Mouse (Mus musculus) spleen, embryonic (tissue): ENCODE measurements around the gene 3110082I17Rik.

ENCODE experiments used
- CTCF ChIA-PET: fragments of 350-600 bp; sonication (Branson Sonifier 250); formaldehyde crosslinking; loops from one replicate; lab custom pipeline; 2022; lab: Charles Lee

3110082I17Rik gene

DNA sequence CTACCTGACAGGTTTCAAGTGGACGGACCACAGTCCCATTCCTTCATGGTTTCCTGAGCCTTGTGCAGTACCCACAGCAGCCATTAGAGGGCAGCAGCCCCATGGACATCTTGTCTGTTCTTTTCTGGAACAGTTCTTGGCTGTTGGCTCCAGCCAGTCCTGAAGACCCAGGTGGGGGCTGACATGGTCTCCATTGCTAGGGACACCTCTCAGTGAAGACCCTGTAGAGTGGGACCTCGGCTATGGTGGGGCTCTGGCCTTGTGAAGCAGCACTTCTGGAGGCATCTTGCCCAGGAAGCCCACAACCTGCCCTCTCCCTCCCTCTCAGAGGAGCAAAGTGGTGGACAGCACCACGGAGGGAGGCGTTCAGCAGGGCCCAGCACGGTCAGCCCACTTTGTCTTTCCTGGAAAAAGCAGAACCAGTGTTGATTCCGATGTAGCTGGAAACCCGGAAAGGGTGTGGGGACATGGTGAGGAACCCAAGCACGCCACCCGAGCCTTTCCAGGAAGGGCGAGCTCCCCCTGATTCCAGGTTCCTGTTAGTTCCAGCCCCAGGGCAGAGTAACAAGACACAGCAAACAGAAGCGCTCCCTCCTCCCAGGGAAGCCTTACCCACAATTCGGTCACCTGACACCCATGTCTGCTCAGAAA, 95.9 kb downstream of the 3110082I17Rik start:
- CTCF ChIA-PET = interaction anchor here (0.6 to 2.3 kb wide), 3 partner anchors 10 to 33 kb away, joined by 3 to 16 read pairs (median 8); no protein-coding TSS in a partner anchor

DNA sequence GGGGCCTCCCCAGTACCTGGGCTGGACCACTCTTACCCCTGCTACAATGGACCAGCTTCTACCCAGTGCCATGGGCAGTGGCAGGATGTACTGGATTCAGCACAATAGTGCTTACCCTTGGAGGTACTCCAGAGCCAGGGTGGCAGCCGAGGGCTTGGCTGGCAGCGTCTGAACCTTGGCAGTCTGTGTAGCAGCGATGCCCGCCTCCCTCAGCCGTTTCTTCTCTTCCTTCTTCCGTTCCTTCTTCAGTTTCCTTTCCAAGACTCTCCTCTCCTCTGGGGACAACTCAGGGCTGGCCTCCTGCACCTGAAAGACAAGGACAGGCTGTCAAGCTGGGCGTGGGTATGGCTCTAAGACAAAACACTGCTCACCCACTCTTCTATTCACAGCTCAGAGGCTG, 96.5 kb downstream of the 3110082I17Rik start:
- CTCF ChIA-PET = interaction anchor here (1.0 to 2.3 kb wide), 2 partner anchors 9 to 34 kb away, joined by 3 to 16 read pairs; no protein-coding TSS in a partner anchor

DNA sequence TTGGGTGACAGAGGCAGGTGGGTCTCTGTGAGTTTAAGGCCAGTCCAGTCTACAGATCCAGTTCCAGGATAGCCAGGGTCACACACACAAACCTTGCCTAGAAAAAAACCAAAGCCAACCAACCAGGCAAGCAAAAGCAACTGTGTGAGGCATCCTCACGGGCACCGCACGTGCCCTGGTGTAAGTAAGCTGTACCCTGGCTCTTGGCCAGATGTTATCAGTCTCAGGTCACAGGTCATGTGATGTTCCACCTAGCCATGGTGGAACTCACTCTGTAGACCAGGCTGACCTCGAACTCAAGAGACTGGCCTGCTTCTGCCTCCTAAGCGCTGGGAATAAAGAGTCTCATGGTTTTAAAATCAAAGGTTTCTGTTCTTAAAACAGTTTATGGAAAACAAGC, 101.1 kb downstream of the 3110082I17Rik start:
- CTCF ChIA-PET = no interaction called here

GRCm38 (mm10) chr5:139358653-139359052, 101.7 kb downstream of the 3110082I17Rik start:
- CTCF ChIA-PET = no interaction called here

DNA sequence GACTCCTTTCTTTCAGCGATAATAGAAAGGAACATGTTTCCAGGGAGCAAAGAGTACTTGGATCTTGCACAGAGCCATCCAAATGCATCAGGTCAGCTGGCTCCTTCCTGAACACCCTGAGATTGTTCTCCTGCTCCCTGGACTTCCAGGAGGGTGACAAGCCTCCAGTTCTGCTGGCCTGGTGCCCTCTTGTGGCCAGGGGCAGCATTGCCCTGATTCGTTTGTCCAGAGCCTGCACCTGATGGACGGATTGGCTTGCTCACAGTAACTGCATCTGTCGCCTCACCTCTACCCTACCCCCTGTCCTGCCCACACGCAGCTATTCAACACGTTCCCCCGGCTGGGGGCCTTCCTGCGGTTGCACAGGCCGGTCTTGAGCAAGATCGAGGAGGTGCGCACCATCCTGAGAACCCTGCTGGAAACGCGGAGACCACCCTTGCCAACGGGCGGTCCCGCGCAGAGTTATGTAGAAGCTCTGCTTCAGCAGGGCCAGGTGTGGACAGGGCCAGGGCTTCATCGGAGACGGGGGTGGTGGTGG, 105.0 kb downstream of the 3110082I17Rik start:
- CTCF ChIA-PET = interaction anchor here (0.6 to 1.7 kb wide), 3 partner anchors 8 to 500 kb away, joined by 3 to 5 read pairs (median 4); no protein-coding TSS in a partner anchor

DNA sequence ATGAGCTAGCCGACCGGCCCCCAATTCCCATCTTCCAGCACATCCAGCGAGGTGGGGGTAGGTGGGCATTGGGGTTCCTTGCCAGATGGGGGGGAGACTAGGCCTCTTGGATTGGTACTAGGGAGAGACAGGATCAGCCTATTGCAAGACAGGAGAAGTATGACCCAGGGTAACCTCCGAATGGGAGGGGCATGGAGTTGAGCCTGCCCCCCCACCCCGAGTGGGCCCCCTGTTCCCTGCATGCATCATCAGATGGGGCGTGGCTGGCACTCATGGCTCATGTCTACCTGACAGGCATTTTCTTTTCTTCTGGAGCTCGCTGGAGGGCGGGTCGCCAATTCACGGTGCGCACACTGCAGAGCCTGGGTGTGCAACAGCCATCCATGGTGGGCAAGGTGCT, 106.4 kb downstream of the 3110082I17Rik start:
- CTCF ChIA-PET = interaction anchor here (1.0 to 1.5 kb wide), 2 partner anchors 10 kb away, joined by 3 to 19 read pairs; no protein-coding TSS in a partner anchor

- CTCF ChIA-PET = interaction anchor here (0.7 to 1.0 kb wide), 3 partner anchors 10 to 50 kb away, joined by 4 to 19 read pairs (median 5); no protein-coding TSS in a partner anchor
Observed at GRCm38 (mm10) chr5:139353496-139353895, 106.8 kb downstream of the 3110082I17Rik start.

GRCm38 (mm10) chr5:139352317-139352716, 108.0 kb downstream of the 3110082I17Rik start, which contains the start of gene Cyp2w1:
TSS of gene Cyp2w1 (plus strand) at chr5:139352617.
- CTCF ChIA-PET = no interaction called here

GRCm38 (mm10) chr5:139351628-139352027, 108.7 kb downstream of the 3110082I17Rik start:
- CTCF ChIA-PET = interaction anchor here (0.6 kb wide), 1 partner anchor 45 kb away, joined by 3 read pairs; no protein-coding TSS in a partner anchor

DNA sequence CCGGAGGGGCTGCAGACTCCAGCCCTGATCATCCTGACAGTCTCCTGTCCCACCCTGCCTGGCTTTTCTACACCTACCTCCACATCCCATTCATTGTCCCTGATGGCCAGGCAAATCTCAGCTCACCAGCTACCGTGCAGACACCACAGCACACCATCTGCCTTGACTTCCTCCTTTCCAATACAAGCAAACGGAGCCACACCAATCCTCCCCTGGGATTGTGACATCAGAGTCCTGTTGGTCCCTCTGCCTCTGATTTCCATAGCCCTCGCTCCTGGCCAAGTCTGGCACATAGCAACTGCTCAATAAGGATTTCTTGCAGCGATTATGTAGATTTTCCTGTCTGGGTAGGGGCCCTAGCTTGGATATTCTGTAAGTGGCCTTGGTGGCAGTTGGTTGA, 109.2 kb downstream of the 3110082I17Rik start, which contains the start of gene Cox19:
Gene Cox19 (minus strand): TSS at position 285 of the 400 bp plus-strand sequence.
- CTCF ChIA-PET = interaction anchor here (0.6 kb wide), 1 partner anchor 44 kb away, joined by 3 read pairs; no protein-coding TSS in a partner anchor

DNA sequence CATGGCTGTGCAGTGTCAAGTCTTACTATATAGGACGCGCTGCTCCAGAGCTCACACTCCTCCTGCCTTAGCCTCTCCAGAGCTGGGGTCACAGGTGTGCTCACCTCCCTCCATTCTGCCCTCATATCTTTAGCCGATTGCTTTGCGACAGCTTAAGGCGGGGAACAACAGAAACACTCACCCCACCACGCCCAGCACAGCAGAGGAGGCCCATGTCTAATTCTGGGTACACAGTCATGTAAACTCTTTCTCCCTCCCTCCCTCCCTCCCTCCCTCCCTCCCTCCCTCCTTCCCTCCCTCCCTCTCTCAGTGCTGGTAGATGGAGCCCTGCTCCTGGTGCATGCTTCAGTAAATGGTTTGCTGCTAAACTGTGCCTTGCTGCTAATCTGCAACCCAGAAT, 110.6 kb downstream of the 3110082I17Rik start:
- CTCF ChIA-PET = no interaction called here

- CTCF ChIA-PET = interaction anchor here (1.1 kb wide), 1 partner anchor 9 kb away, joined by 8 read pairs; no protein-coding TSS in a partner anchor
Observed at GRCm38 (mm10) chr5:139347225-139347624, 113.1 kb downstream of the 3110082I17Rik start.

- CTCF ChIA-PET = no interaction called here
Observed at GRCm38 (mm10) chr5:139345364-139345714, 115.0 kb downstream of the 3110082I17Rik start.

GRCm38 (mm10) chr5:139344687-139345363, 115.5 kb downstream of the 3110082I17Rik start:
- CTCF ChIA-PET = interaction anchor here (1.2 kb wide), 1 partner anchor 11 kb away, joined by 5 read pairs; no protein-coding TSS in a partner anchor

DNA sequence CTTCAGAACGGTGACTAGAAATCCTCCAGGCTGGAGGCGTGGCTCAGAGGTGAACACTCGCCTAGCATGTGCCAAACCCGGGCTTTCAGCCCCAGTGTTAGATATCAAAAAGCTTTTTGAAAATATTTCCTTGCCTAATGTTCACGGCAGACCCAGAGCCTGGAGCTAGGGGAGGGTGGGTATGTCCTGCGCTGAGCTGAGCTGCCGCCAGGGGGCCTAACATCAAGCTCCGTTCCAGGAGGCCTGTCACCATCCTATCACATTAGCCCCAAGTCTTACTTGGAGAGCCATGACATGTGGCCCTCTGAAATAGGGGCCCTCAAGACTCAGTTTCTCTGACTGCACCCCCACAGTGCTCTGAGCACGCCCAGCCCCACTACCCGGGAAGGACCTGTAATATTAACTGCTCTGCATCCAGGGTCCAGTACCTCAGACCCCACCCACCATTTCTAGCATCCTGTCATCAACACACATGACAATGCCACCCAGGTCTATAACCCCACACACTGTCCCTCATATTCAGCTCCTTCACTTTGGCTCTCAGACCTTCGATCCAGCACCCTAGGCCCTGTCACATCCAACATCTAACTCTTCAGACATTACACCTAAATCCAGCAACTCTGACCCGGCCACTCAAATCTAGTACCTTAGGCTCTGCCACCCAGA, 116.2 kb downstream of the 3110082I17Rik start:
- CTCF ChIA-PET = interaction anchor here (0.6 to 1.6 kb wide), 7 partner anchors 9 to 1230 kb away, joined by 3 to 19 read pairs (median 4); no protein-coding TSS in a partner anchor

GRCm38 (mm10) chr5:139338891-139339290, 121.4 kb downstream of the 3110082I17Rik start:
- CTCF ChIA-PET = no interaction called here

GRCm38 (mm10) chr5:139338403-139338802, 121.9 kb downstream of the 3110082I17Rik start:
- CTCF ChIA-PET = interaction anchor here (0.7 kb wide), 1 partner anchor 9 kb away, joined by 8 read pairs; no protein-coding TSS in a partner anchor

DNA sequence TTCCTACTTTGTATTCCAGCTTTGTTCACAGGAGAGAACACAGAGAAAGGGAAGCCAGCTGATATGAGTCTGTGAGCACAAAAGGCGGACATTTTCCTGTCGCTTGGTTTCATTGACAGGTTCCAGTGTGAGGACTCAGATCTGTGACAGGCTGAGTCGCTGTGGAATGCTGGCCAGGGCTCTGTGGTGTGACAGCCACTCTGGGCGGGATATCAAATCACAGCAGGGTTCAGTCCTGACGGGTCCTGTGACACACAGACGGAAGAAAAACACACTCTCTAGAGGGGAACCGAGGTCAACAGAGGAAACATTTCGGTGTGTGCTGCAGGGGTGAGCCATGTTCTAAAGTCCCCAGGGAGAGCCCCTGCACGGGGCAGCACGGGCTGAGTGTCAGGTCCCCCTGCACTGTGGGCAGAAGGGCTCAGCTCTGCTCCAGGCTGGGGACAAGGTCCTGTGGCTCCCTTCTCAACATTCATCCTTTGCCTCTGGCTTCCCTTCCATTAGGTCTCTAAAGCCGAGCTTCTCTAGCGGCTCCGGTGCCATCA, 122.4 kb downstream of the 3110082I17Rik start:
- CTCF ChIA-PET = interaction anchor here (0.7 kb wide), 1 partner anchor 10 kb away, joined by 8 read pairs; no protein-coding TSS in a partner anchor

DNA sequence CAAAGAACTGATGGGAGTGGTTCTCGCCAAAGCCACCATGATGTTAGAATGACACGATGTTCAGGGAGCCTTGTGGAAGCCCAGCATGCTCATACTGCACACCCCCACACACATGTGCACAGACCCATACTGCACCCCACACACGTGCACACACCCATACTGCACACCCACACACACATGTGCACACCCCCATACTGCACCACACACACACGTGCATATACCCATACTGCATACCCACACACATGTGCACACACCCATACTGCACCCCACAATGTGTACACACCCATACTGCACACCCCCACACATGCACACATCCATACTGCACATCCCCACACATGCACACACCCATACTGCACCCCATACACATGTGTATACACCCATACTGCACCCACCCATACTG, 124.7 kb downstream of the 3110082I17Rik start:
- CTCF ChIA-PET = no interaction called here

- CTCF ChIA-PET = interaction anchor here (0.6 kb wide), 1 partner anchor 135 kb away, joined by 9 read pairs; no protein-coding TSS in a partner anchor
Observed at GRCm38 (mm10) chr5:139334394-139334793, 125.9 kb downstream of the 3110082I17Rik start.
